Mouse (Mus musculus): ENCODE results near the gene Klc2. TPM values are rescaled to one million over a fixed set of nuclear protein-coding genes. Genes with fewer than 3 reads are reported as not detected.

The Klc2 gene
- polyA plus RNA-seq, 1 experiment: 54.9 TPM

DNA sequence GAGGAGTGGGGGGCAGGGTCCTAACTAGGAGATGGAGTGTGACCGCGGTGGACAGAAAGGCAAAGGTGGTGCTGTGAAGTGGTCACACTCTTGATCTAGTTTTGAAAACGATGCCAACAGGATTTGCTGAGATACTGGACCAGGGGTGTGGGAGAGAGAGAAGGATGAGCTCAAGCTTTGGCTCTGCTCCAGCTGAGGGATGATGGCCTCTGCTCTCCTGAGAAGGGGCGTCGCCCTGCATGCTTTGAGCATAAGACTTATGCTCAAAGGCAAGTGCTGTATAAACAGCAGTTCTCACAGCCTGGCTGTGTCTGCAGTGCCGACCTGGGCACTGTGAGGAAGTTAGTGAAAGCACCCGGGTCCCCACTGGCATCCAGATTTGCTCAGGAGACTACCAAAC is 53.3 kb downstream of the Klc2 start:
- Histone ChIP-seq H3K4me3 (ENCODE audit: control insufficient read depth, insufficient read depth, low read length) (no peak overlapping the region), H3K27ac (ENCODE audit: control insufficient read depth, insufficient read depth, low read length) (no peak overlapping the region), H3K27me3 (ENCODE audit: control insufficient read depth, insufficient read depth, low read length) (peaks cover 11% of the 10 kb centered on the region), H3K4me1 (replicated peaks; ENCODE audit: control insufficient read depth, insufficient read depth, low read length) (peaks cover 3% of the 10 kb centered on the region; the same call in 1 of the 2 replicates), H3K36me3 (ENCODE audit: control insufficient read depth, insufficient read depth, low read length) (no peaks in the 10 kb centered on the region)
- 70% methylated on average over 7 of the region's 7 CpGs for WGBS
- DNase-seq: no peak
- TF ChIP-seq CTCF (IDR thresholded peaks at IDR 0.05; ENCODE audit: borderline replicate concordance, control insufficient read depth, extremely low read depth, insufficient read depth, low read length, poor library complexity): no peak
- TF ChIP-seq POLR2A (IDR thresholded peaks at IDR 0.05; ENCODE audit: control insufficient read depth, extremely low read depth, insufficient read depth, low read length, poor library complexity): no peak

DNA sequence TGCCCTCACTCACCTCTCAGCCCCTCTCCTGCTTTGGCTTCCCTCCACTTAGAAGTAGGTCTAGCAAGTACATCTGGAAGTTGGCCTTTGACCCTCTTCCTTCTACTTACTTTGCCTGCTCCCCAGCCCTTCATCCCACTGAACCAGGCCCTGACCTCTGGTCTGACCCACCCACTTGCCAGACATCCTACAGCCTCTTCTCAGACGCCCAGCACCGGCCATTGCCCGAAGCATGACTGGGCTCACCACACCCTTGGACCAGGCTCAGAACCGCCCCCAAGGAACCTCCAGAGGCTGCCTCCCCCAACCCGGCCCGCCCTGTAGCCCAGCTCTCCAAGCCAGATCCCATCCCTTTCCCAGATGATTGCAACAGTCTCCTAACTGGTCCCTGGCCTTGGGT is 55.9 kb downstream of the Klc2 start:
- H3K4me1 ChIP-seq (replicated peaks; ENCODE audit: control insufficient read depth, insufficient read depth, low read length): peaks cover 13% of the 10 kb centered on the region
- no peak overlapping the region for H3K4me3 ChIP-seq (ENCODE audit: control insufficient read depth, insufficient read depth, low read length)
- WGBS: 95% methylated on average over 6 of the region's 6 CpGs
- H3K27ac ChIP-seq (ENCODE audit: control insufficient read depth, insufficient read depth, low read length): no peak overlapping the region
- no peaks in the 10 kb centered on the region; the same call in 1 of the 2 replicates for H3K27me3 ChIP-seq (ENCODE audit: control insufficient read depth, insufficient read depth, low read length)
- TF ChIP-seq CTCF (IDR thresholded peaks at IDR 0.05; ENCODE audit: borderline replicate concordance, control insufficient read depth, extremely low read depth, insufficient read depth, low read length, poor library complexity) (no peak), POLR2A (IDR thresholded peaks at IDR 0.05; ENCODE audit: control insufficient read depth, extremely low read depth, insufficient read depth, low read length, poor library complexity) (no peak)
- no peaks in the 10 kb centered on the region for H3K36me3 ChIP-seq (ENCODE audit: control insufficient read depth, insufficient read depth, low read length)
- DNase-seq: no peak

DNA sequence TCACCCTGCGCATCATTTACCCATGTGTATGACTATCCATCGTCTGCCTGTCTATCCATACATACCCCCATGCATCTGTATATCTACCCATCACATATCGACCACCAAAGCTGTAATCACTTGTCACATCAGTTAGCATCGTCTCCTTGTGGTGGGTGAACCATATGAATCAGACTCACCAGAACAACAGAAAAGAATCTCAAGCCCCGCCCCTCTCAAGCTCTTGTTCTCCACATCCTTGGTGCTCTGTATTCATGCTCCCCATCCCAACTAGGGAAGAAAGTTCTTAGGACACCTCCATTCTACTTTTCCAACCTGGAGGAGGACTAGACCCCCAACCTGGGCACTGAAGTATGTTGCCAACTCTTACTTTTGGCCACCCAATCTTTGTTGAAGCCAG is 56.3 kb downstream of the Klc2 start:
- TF ChIP-seq POLR2A (IDR thresholded peaks at IDR 0.05; ENCODE audit: control insufficient read depth, extremely low read depth, insufficient read depth, low read length, poor library complexity) (no peak), CTCF (IDR thresholded peaks at IDR 0.05; ENCODE audit: borderline replicate concordance, control insufficient read depth, extremely low read depth, insufficient read depth, low read length, poor library complexity) (no peak)
- H3K27ac ChIP-seq (ENCODE audit: control insufficient read depth, insufficient read depth, low read length): no peak overlapping the region
- H3K4me1 ChIP-seq (replicated peaks; ENCODE audit: control insufficient read depth, insufficient read depth, low read length): peaks cover 13% of the 10 kb centered on the region
- no peaks in the 10 kb centered on the region for H3K36me3 ChIP-seq (ENCODE audit: control insufficient read depth, insufficient read depth, low read length)
- WGBS: 87% methylated on average over 5 of the region's 5 CpGs
- H3K4me3 ChIP-seq (ENCODE audit: control insufficient read depth, insufficient read depth, low read length): no peak overlapping the region
- no peak for DNase-seq
- no peaks in the 10 kb centered on the region; the same call in 1 of the 2 replicates for H3K27me3 ChIP-seq (ENCODE audit: control insufficient read depth, insufficient read depth, low read length)

DNA sequence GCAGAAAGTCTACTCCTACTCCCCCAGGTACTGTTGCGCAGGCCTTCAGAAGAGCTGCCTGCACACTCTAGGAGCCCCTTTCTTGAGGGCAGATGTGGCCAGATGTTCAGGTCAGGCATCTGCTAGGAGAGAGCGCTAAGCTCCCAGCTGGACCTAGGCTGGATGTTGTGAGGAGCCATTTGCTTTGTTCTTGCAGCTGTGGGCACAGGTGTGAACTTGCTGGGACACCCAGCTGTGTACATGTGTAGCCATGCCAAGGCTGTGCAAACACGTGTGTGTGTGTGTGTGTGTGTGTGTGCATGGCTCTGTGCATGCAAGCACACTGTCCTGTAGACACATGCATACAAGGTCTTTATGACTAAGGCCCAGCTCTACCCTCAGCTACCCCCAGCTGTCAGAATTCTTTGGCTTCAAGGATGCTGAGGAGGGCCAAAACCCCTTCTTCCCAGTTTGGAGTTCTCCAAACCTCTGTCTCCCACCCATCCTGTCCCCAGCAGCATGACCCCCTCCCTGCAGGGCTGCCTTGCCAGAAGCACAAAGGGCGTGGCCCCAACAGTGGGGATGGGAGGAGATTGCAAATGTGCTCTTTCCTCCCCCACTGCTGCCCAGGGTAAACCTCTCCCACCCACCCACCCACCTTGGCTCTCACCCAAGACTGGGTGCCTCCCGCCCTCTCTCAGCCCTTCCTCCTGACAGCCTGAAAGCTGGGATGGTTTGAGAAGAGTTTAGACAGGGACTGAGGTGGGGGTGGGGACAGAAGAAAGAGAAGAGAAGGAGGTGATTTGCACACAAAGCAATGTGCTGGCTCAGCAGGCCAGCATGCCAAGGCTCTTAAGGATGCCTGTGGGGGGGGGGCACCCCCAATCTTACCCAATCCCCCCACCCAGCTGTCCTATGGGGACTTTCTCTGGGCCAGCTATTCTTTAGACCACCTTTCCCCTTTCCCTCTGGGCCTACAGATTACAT is 57.7 kb downstream of the Klc2 start:
- Histone ChIP-seq H3K27me3 (ENCODE audit: control insufficient read depth, insufficient read depth, low read length) (no peaks in the 10 kb centered on the region), H3K27ac (ENCODE audit: control insufficient read depth, insufficient read depth, low read length) (no peak overlapping the region), H3K4me1 (replicated peaks; ENCODE audit: control insufficient read depth, insufficient read depth, low read length) (peaks cover 13% of the 10 kb centered on the region), H3K4me3 (ENCODE audit: control insufficient read depth, insufficient read depth, low read length) (no peak overlapping the region), H3K36me3 (ENCODE audit: control insufficient read depth, insufficient read depth, low read length) (no peaks in the 10 kb centered on the region)
- no peak for TF ChIP-seq CTCF (IDR thresholded peaks at IDR 0.05; ENCODE audit: borderline replicate concordance, control insufficient read depth, extremely low read depth, insufficient read depth, low read length, poor library complexity)
- no peak for DNase-seq
- 74% methylated on average over 5 of the region's 5 CpGs for WGBS

DNA sequence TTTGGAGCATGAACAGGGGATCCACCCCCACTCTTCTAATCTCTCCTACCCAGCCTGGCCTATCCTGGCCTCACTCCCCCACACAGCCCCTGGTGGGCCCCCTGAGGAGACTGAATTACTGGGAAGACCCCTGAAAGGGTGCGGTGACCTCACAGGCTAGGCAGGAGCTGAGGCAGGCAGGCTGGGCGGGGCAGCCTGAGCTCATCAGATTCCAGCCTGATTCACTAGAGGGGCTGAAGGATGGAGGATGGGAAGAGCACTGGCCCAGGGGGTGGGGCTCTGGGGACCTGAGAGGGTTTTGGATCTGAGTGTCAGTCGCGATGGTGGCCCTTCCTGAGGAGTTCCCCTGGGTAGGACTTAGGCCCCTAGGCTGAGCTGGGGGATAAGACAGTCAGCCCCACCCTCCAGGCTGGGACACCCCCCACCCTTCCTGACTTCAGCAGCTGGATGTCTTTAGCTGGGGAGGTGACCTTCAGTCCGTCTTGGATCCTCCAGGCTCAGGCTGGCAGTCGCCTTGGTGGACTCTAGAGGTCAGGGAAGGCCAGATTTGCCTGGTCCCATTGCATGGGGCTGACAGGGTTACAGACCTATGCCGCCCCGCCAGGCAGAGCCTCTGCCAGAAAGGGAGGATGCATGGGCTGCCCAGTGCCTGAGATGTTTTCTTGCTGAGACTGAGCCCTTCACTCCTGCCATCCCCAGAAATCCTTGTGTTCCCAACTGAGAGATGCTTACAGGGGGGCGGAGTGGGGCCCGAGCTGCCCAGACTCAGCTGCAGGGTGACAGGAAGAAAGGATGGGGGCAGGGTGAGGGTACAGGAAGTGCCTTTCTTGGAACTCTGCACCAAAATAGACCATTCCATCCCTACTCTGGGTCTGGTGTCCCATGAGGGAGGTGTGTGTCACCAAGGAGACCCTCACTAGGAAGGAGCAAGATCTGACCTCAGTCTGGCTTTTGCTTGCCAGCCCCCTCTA is 59.3 kb downstream of the Klc2 start:
- Histone ChIP-seq H3K27ac (ENCODE audit: control insufficient read depth, insufficient read depth, low read length) (no peak overlapping the region), H3K36me3 (ENCODE audit: control insufficient read depth, insufficient read depth, low read length) (no peaks in the 10 kb centered on the region), H3K4me1 (replicated peaks; ENCODE audit: control insufficient read depth, insufficient read depth, low read length) (peaks cover 13% of the 10 kb centered on the region), H3K27me3 (ENCODE audit: control insufficient read depth, insufficient read depth, low read length) (no peaks in the 10 kb centered on the region), H3K4me3 (ENCODE audit: control insufficient read depth, insufficient read depth, low read length) (no peak overlapping the region)
- TF ChIP-seq CTCF (IDR thresholded peaks at IDR 0.05; ENCODE audit: borderline replicate concordance, control insufficient read depth, extremely low read depth, insufficient read depth, low read length, poor library complexity) (no peak), POLR2A (IDR thresholded peaks at IDR 0.05; ENCODE audit: control insufficient read depth, extremely low read depth, insufficient read depth, low read length, poor library complexity) (no peak)
- DNase-seq: no peak
- 62% methylated on average over 10 of the region's 10 CpGs for WGBS

Measured in thymus, adult 2 months (tissue).